11 mouse cellular contexts compared by ENCODE assay signal in the genomic region with DNA sequence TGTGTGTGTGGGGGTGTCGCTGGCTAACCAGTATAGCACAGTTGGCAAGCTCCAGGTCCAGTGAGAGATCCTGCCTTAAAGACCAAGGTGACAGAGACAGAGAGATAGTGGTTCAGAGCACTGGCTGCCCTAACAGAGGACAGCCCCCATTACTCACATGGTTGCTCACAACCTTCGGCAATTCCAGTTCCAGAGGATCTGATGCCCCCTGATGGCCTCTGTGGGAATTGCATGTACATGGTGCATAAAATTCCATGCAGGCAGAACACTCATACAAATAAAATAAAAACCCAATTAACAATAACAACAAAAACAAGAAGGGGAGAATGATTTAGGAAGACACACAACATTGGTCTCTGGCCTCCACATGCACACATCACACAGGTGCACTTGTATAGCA. TPM values are rescaled to one million over a fixed set of nuclear protein-coding genes. Genes with fewer than 3 reads are reported as not detected.
DNase-seq lines count a peak whose midpoint lies in the region; TF ChIP-seq lines count a peak whose summit lies in the region.
"Had no signal": no experiment of that assay in that cellular context is flagged by ENCODE, and none has a peak within 500 bp of the region (broad histone marks: within the 10 kb centered on the region; RNA-seq: fewer than 3 reads in every experiment).

No protein-coding gene starts in this region.

- H3K27ac ChIP-seq in kidney, adult 2 months (ENCODE audit: insufficient read depth, low read depth, low read length), result no peak overlapping the region

- H3K27me3 ChIP-seq in kidney, adult 2 months (replicated peaks; ENCODE audit: control insufficient read depth, insufficient read depth, low read length), result no peaks in the 10 kb centered on the region

- H3K4me3 ChIP-seq in kidney, adult 2 months (ENCODE audit: insufficient read depth, low read depth, low read length), result no peak overlapping the region
- H3K4me3 ChIP-seq: megakaryocyte, embryonic 14.5 days had no signal

- DNase-seq in kidney, adult 2 months, result no peak
- DNase-seq in kidney, adult 18-20 months, result no peak
- DNase-seq in thymus, postnatal 4 days, result peak; percentile 48
- DNase-seq in thymus, postnatal 14 days, result no peak
- peak; percentile 29 for DNase-seq in embryo, embryonic 9.5 days (ENCODE audit: extremely low spot score)
- DNase-seq in gastrocnemius, adult 18-20 months (ENCODE audit: low spot score), result no peak
- no peak for DNase-seq in urinary bladder, adult 2 months (ENCODE audit: low spot score)
- DNase-seq: cerebellum, adult 9-10 months had no signal

- TF ChIP-seq CTCF in kidney, adult 2 months (conservative IDR thresholded peaks at IDR 0.05; ENCODE audit: insufficient read depth, insufficient read length, low read depth, low read length), result peak; percentile 33; the same call in 1 of the 2 replicates

- no peaks in the 10 kb centered on the region for H3K36me3 ChIP-seq in kidney, adult 2 months (ENCODE audit: control insufficient read depth, insufficient read depth, low read length)

- WGBS in kidney, adult 2 months, result 54% methylated on average over 2 of the region's 2 CpGs

- TF ChIP-seq POLR2A in kidney, adult 2 months (IDR thresholded peaks at IDR 0.05; ENCODE audit: low read depth, low read length), result no peak

- H3K4me1 ChIP-seq in kidney, adult 2 months (ENCODE audit: control insufficient read depth, insufficient read depth, low read length), result no peaks in the 10 kb centered on the region

RNA-seq across cellular contexts. Expression of gene Gjb5, which starts 12.5 kb away (rescaled TPM):
- polyA plus RNA-seq in kidney, adult 2 months (2012; rRNA removed), result 0.67 and 0.75 TPM in 2 replicates
- total RNA-seq in gastrocnemius, adult 18-20 months (2021), result not detected
- polyA plus RNA-seq in urinary bladder, adult 2 months (2012; rRNA removed), result 3.8 and 4.8 TPM in 2 replicates
- total RNA-seq: left cerebral cortex, adult 18-20 months had no signal

RNA-seq across cellular contexts. Expression of gene Gjb4, which starts 16.6 kb away (rescaled TPM):
- polyA plus RNA-seq in kidney, adult 2 months (2012; rRNA removed), result 1.4 and 1.5 TPM in 2 replicates
- not detected for total RNA-seq in gastrocnemius, adult 18-20 months (2021)
- 0.16 and 0.21 TPM in 2 replicates for polyA plus RNA-seq in urinary bladder, adult 2 months (2012; rRNA removed)
- total RNA-seq: heart, postnatal 25 days; left cerebral cortex, adult 18-20 months had no signal

RNA-seq across cellular contexts. Expression of gene Gjb3, which starts 39.8 kb away (rescaled TPM):
- polyA plus RNA-seq in kidney, adult 2 months (2012; rRNA removed), result 0.24 and 0.44 TPM in 2 replicates
- not detected for total RNA-seq in gastrocnemius, adult 18-20 months (2021)
- polyA plus RNA-seq in urinary bladder, adult 2 months (2012; rRNA removed), result 10.3 and 13.2 TPM in 2 replicates

RNA-seq across cellular contexts. Expression of gene Gja4, which starts 56.6 kb away (rescaled TPM):
- polyA plus RNA-seq in kidney, adult 2 months (2012; rRNA removed), result 17.8 and 19.2 TPM in 2 replicates
- 1 to 10 TPM; 2.3 to 2.5 TPM for total RNA-seq in gastrocnemius, adult 18-20 months (2021)
- polyA plus RNA-seq in urinary bladder, adult 2 months (2012; rRNA removed), result 18.5 and 18.6 TPM in 2 replicates

Comparison
In these comparisons a context has a peak if more than half of its experiments do, and no peak if none do; other contexts are left out.
1. DNase-seq: peak in thymus, postnatal 4 days (single experiment) and embryo, embryonic 9.5 days (single experiment); none in kidney, adult 2 months (single experiment), kidney, adult 18-20 months (single experiment), thymus, postnatal 14 days (single experiment), gastrocnemius, adult 18-20 months (single experiment) and urinary bladder, adult 2 months (single experiment).